Mouse (Mus musculus) liver, embryonic 16.5 days (tissue): ENCODE data around the gene Tmem175. TPM values are rescaled to one million over a fixed set of nuclear protein-coding genes. Genes with fewer than 3 reads are reported as not detected.

Source experiments
- ATAC-seq: fragments of 200-750 bp; cut with Nextera tagmentation; 2 replicates; pipeline ENCODE4 v1.8.0; 2017; ENCODE audit warnings: low read depth, mild to moderate bottlenecking, moderate number of reproducible peaks, moderate library complexity
- H3K27ac ChIP-seq: fragments of 300-500 bp; sonication (generic); 2 replicates; pipeline ENCODE4 v1.5.1; 2014; ENCODE audit warnings: mild to moderate bottlenecking, low read length
- H3K27me3 ChIP-seq: fragments of 300-500 bp; sonication (generic); 2 replicates; pipeline ENCODE4 v1.6.1; 2014; ENCODE audit warnings: low read depth, low read length, mixed read lengths; ENCODE audit not compliant: control insufficient read depth, insufficient read depth
- H3K36me3 ChIP-seq: fragments of 300-500 bp; sonication (generic); 2 replicates; pipeline ENCODE4 v1.6.1; 2014; ENCODE audit warnings: mild to moderate bottlenecking; ENCODE audit not compliant: control insufficient read depth, insufficient read depth
- H3K4me1 ChIP-seq: fragments of 300-500 bp; sonication (generic); 2 replicates; pipeline ENCODE4 v1.6.1; 2014; ENCODE audit warnings: low read depth, low read length, mixed read lengths; ENCODE audit not compliant: control insufficient read depth
- H3K4me2 ChIP-seq: fragments of 300-500 bp; sonication (generic); 2 replicates; pipeline ENCODE4 v1.6.1; 2014; ENCODE audit warnings: low read depth, low read length, mixed read lengths
- H3K4me3 ChIP-seq: fragments of 300-500 bp; sonication (generic); 2 replicates; pipeline ENCODE4 v1.5.1; 2014; ENCODE audit warnings: low read depth, mild to moderate bottlenecking, low read length
- H3K9ac ChIP-seq: fragments of 300-500 bp; sonication (generic); 2 replicates; pipeline ENCODE4 v1.6.1; 2014; ENCODE audit warnings: low read depth, low read length
- H3K9me3 ChIP-seq: fragments of 300-500 bp; sonication (generic); replicated peaks from 2 replicates; pipeline ENCODE4 v1.6.1; 2016; ENCODE audit warnings: low read length; ENCODE audit not compliant: control insufficient read depth
- WGBS: fragments of 180-500 bp; shearing (Covaris S2); extraction: QIAGEN DNeasy Blood & Tissue Kit; methylation state at CpG from one replicate; pipeline ENCODE4 v1.1.7; 2014; ENCODE audit not compliant: insufficient replicate concordance; 5-methylcytosine and 5-hydroxymethylcytosine counted together
- polyA plus RNA-seq: library from polyadenylated mRNA; unstranded; fragments of >200 nt; fragmentation: Nextera tagmentation; extraction: Ambion mirVana; gene quantifications from 2 replicates; pipeline ENCODE4 v1.2.1, GENCODE M21; 2015

Tmem175 gene
- polyA plus RNA-seq, 1 experiment from 2014 or later, result 10.8 TPM

- Histone ChIP-seq H3K9ac (no peak overlapping the region), H3K27me3 (no peaks in the 10 kb centered on the region), H3K4me3 (no peak overlapping the region), H3K36me3 (peaks cover 15% of the 10 kb centered on the region), H3K27ac (peak overlapping the region; percentile 27; the same call in 1 of the 2 replicates), H3K9me3 (no peaks in the 10 kb centered on the region), H3K4me1 (peaks cover 47% of the 10 kb centered on the region), H3K4me2 (no peak overlapping the region)
- ATAC-seq, result no peak
These were observed 41.2 kb downstream of the Tmem175 start for GRCm38 (mm10) chr5:108670785-108671184.

DNA sequence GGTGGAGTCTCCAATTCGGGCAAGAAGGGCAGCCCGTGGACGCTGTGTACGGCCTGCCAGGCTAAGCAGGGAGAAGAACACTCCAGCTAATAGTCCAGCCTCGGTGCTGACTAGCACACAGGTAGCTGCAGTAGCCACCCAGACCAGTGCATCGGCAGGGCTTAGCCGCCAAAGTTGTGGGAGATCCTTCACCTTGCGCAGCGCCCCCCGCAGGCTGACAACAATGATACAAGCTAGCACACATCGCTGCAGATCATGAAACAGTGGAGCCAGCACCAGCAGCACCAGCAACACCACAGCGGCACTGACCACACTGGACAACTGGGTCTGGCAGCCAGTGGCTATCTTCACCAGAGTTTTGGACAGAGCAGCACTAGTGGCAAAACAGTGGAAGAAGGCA lies 42.2 kb downstream of the Tmem175 start:
- WGBS, result 89% methylated on average over 12 of the region's 12 CpGs
- Histone ChIP-seq H3K4me3 (no peak overlapping the region), H3K27me3 (no peaks in the 10 kb centered on the region), H3K4me1 (peaks cover 56% of the 10 kb centered on the region), H3K4me2 (no peak overlapping the region), H3K9me3 (no peaks in the 10 kb centered on the region), H3K9ac (no peak overlapping the region), H3K36me3 (peaks cover 15% of the 10 kb centered on the region), H3K27ac (no peak overlapping the region)
- ATAC-seq, result no peak

- peak overlapping the region; percentile 68 for H3K9ac ChIP-seq
- H3K4me1 ChIP-seq, result peaks cover 63% of the 10 kb centered on the region
- H3K27ac ChIP-seq, result peak overlapping the region; percentile 94
- no peaks in the 10 kb centered on the region for H3K27me3 ChIP-seq
- peak overlapping the region; percentile 56 for H3K4me3 ChIP-seq
- peaks cover 15% of the 10 kb centered on the region for H3K36me3 ChIP-seq
- WGBS, result 49% methylated on average over 2 of the region's 2 CpGs
- ATAC-seq, result peak; percentile 49
- H3K4me2 ChIP-seq, result peak overlapping the region; percentile 64
- no peaks in the 10 kb centered on the region for H3K9me3 ChIP-seq
These were observed 45.1 kb downstream of the Tmem175 start for GRCm38 (mm10) chr5:108674624-108675023.

DNA sequence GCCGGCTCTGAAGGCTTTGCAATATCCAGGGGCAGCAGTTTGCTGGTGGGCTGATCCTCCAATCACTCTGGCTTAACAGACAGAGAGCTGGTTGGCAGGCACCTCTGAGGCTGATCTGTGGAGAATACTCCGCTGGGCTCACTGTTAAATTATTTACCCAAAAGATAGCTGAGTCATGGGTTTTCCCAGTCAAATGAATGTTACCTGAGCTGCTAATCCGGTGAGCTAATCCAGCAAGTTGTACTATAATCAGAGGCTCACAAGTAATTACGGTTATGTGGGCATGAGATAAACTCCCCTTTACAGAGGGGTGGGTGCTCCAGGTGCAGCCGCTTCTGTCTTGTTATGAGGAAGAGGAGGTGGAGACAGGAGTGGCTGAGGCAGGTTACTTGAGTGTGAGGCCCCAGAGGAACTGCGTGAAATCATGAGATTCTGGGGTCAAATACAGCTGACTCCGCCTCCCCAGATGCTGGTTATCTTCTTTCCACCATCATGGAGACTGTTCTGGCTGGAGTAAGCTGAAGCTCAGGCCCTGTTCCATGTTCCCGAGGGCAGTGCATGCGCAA lies 45.8 kb downstream of the Tmem175 start, which contains the start of gene Slc26a1:
Gene Slc26a1 (minus strand): TSS at position 319 of the 566 bp plus-strand sequence.
- peak within 1 kb of the TSS; percentile 64 for H3K4me2 ChIP-seq
- H3K27ac ChIP-seq, result peak within 1 kb of the TSS; percentile 94
- ATAC-seq, result peak; percentile 46
- peak within 1 kb of the TSS; percentile 56 for H3K4me3 ChIP-seq
- no peaks in the 10 kb centered on the region for H3K9me3 ChIP-seq
- H3K36me3 ChIP-seq, result peaks cover 15% of the 10 kb centered on the region
- peaks cover 56% of the 10 kb centered on the region for H3K4me1 ChIP-seq
- peak within 1 kb of the TSS; percentile 68 for H3K9ac ChIP-seq
- WGBS, result 24% methylated on average over 9 of the region's 9 CpGs
- no peaks in the 10 kb centered on the region for H3K27me3 ChIP-seq

- no peaks in the 10 kb centered on the region for H3K27me3 ChIP-seq
- H3K9ac ChIP-seq, result peak overlapping the region; percentile 53
- peak overlapping the region; percentile 94 for H3K27ac ChIP-seq
- H3K4me2 ChIP-seq, result peak overlapping the region; percentile 64
- H3K4me3 ChIP-seq, result peak overlapping the region; percentile 47
- no peaks in the 10 kb centered on the region for H3K9me3 ChIP-seq
- H3K36me3 ChIP-seq, result peaks cover 5% of the 10 kb centered on the region
- peak; percentile 72 for ATAC-seq
- peaks cover 51% of the 10 kb centered on the region for H3K4me1 ChIP-seq
- WGBS, result 13% methylated on average over 5 of the region's 5 CpGs
These were observed 47.4 kb downstream of the Tmem175 start for GRCm38 (mm10) chr5:108676772-108677498.

DNA sequence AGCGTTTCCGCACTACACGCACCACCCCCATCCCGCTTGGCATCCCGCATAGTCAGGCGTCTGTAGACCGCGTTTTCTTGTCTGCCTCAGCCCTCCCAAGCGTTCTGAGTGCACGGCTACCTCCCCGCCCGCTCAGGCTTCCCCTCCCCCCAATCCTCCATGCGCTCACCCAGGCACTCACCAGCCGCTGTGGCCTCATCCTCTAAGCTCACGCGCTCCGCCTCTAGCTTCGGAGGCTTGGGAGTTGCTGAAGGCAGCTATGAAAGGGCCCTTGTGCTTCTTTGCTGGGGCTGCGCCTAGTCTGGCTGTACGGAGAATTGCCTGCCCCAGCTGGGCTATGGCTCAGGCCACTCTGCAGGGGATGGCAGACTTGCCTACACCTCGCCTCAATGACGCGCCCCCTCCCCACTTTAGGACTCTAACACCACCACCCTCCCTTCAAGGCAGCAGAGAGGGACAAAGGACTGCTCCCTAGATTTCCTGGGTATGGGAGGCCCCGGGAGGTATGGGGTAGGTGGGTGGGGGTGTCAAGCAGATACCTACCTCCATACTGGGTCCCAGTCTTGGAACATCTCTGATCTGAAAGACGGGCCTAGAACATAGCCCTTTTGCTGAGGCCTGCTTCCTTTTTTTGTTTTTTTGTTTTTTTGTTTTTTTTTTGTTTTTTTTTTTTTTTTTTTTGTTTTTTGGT lies 48.2 kb downstream of the Tmem175 start:
- Histone ChIP-seq H3K9ac (peak overlapping the region; percentile 53), H3K9me3 (no peaks in the 10 kb centered on the region), H3K4me3 (peak overlapping the region; percentile 47), H3K36me3 (no peaks in the 10 kb centered on the region), H3K27ac (peak overlapping the region; percentile 94), H3K4me1 (peaks cover 46% of the 10 kb centered on the region), H3K4me2 (peak overlapping the region; percentile 64), H3K27me3 (no peaks in the 10 kb centered on the region)
- WGBS, result 8% methylated on average over 25 of the region's 25 CpGs
- ATAC-seq, result peak; percentile 35

- H3K4me1 ChIP-seq, result peaks cover 41% of the 10 kb centered on the region
- no peaks in the 10 kb centered on the region for H3K9me3 ChIP-seq
- H3K27me3 ChIP-seq, result no peaks in the 10 kb centered on the region
- ATAC-seq, result no peak
- 73% methylated on average over 6 of the region's 6 CpGs for WGBS
- H3K27ac ChIP-seq, result no peak overlapping the region; the same call in 1 of the 2 replicates
- H3K36me3 ChIP-seq, result no peaks in the 10 kb centered on the region
- H3K9ac ChIP-seq, result no peak overlapping the region
- H3K4me3 ChIP-seq, result no peak overlapping the region
- no peak overlapping the region for H3K4me2 ChIP-seq
These were observed 48.8 kb downstream of the Tmem175 start for GRCm38 (mm10) chr5:108678296-108678854.

DNA sequence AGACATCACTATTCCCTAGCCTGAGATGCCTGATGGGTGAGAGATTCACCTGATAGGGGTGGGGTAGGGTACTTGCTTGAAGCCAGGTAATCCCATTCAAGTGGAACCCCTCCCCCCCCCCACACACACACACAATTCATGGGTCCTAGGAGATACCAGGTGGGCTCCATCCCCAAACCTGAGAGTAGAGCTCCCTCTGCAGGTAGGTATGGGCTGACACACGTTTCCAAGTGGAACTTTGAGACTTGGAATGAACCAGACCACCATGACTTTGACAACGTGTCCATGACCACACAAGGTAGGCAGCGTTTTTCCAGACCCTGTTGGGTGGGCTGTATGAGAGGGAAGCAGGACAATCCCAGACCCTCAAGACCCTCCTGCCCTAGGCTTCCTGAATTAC lies 50.3 kb downstream of the Tmem175 start:
- no peaks in the 10 kb centered on the region for H3K36me3 ChIP-seq
- no peak for ATAC-seq
- WGBS, result 44% methylated on average over 3 of the region's 3 CpGs
- H3K9ac ChIP-seq, result no peak overlapping the region
- H3K27ac ChIP-seq, result no peak overlapping the region
- peaks cover 31% of the 10 kb centered on the region for H3K4me1 ChIP-seq
- H3K4me3 ChIP-seq, result no peak overlapping the region
- H3K4me2 ChIP-seq, result no peak overlapping the region
- no peaks in the 10 kb centered on the region for H3K9me3 ChIP-seq
- no peaks in the 10 kb centered on the region for H3K27me3 ChIP-seq
